Mouse (Mus musculus) forebrain, postnatal 0 days (tissue): ENCODE data around the gene Lrrc75a. TPM values are rescaled to one million over a fixed set of nuclear protein-coding genes. Genes with fewer than 3 reads are reported as not detected.
A peak's percentile ranks its signal among the peaks of the same experiment; 100 is the strongest.

Experiments
- ATAC-seq: fragments of 200-750 bp; cut with Nextera tagmentation; 2 replicates; pipeline ENCODE4 v1.8.0; 2017; ENCODE audit warnings: mild to moderate bottlenecking, moderate library complexity
- DNase-seq: peaks from one replicate; pipeline ENCODE4 v3.0.0-alpha.2; 2015
- H3K27ac ChIP-seq: fragments of 300-500 bp; sonication (generic); 2 replicates; pipeline ENCODE4 v1.5.1; 2014; ENCODE audit warnings: low read depth, mild to moderate bottlenecking, antibody characterized with exemption, low read length, moderate library complexity, mixed read lengths
- H3K27me3 ChIP-seq: fragments of 300-500 bp; sonication (generic); 2 replicates; pipeline ENCODE4 v1.6.1; 2014; ENCODE audit warnings: mild to moderate bottlenecking, low read length, mixed read lengths; ENCODE audit not compliant: insufficient read depth
- H3K36me3 ChIP-seq: fragments of 300-500 bp; sonication (generic); 2 replicates; pipeline ENCODE4 v1.6.1; 2014; ENCODE audit warnings: mild to moderate bottlenecking, moderate library complexity; ENCODE audit not compliant: insufficient read depth
- H3K4me1 ChIP-seq: fragments of 300-500 bp; sonication (generic); 2 replicates; pipeline ENCODE4 v1.6.1; 2014; ENCODE audit warnings: antibody characterized with exemption; ENCODE audit not compliant: insufficient read depth
- H3K4me2 ChIP-seq: fragments of 300-500 bp; sonication (generic); 2 replicates; pipeline ENCODE4 v1.6.1; 2014; ENCODE audit warnings: low read depth, mild to moderate bottlenecking, moderate library complexity
- H3K4me3 ChIP-seq: fragments of 300-500 bp; sonication (generic); 2 replicates; pipeline ENCODE4 v1.5.1; 2014; ENCODE audit warnings: low read depth, low read length, mixed read lengths
- H3K9ac ChIP-seq: fragments of 300-500 bp; sonication (generic); 2 replicates; pipeline ENCODE4 v1.6.1; 2014; ENCODE audit warnings: mild to moderate bottlenecking
- H3K9me3 ChIP-seq: fragments of 300-500 bp; sonication (generic); 2 replicates; pipeline ENCODE4 v1.6.1; 2016; ENCODE audit warnings: low read length
- CTCF ChIP-seq: sonication (generic); IDR thresholded peaks from 2 replicates; pipeline ENCODE4 v1.5.1; 2016; ENCODE audit warnings: antibody characterized with exemption, control low read depth, low read depth
- polyA plus RNA-seq: library from polyadenylated mRNA; unstranded; fragments of >200 nt; fragmentation: Nextera tagmentation; extraction: Ambion mirVana; gene quantifications from 2 replicates; pipeline ENCODE4 v1.2.1, GENCODE M21; 2015
- total RNA-seq: library from RNA; depleted of rRNA; stranded (reverse); fragments of >200 nt; gene quantifications from 2 replicates; pipeline ENCODE4 v1.2.3, GENCODE M21; 2014; rRNA removed

Gene Lrrc75a
- total and polyA plus RNA-seq, 2 experiments from 2014 or later: 7.1 to 13.2 TPM

GRCm38 (mm10) chr11:62554934-62555517, 93.3 kb downstream of the Lrrc75a start:
- Histone ChIP-seq H3K9ac (no peak overlapping the region), H3K4me2 (peak overlapping the region; percentile 60), H3K4me1 (peaks cover 22% of the 10 kb centered on the region), H3K27ac (no peak overlapping the region), H3K9me3 (no peaks in the 10 kb centered on the region), H3K27me3 (no peaks in the 10 kb centered on the region), H3K36me3 (peaks cover 17% of the 10 kb centered on the region; the same call in 1 of the 2 replicates), H3K4me3 (peak overlapping the region; percentile 32)
- no peak for DNase-seq
- ATAC-seq: no peak
- TF ChIP-seq CTCF: no peak

Other genes with a start within 250 kb of the Lrrc75a start
- 4.6 and 4.8 TPM in 2 replicates for gene Pigl, start 190.1 kb downstream of the Lrrc75a start, total RNA-seq
- 4.6 and 5.9 TPM in 2 replicates for gene Pigl, start 190.1 kb downstream of the Lrrc75a start, polyA plus RNA-seq
- gene Ncor1, start 190.0 kb downstream of the Lrrc75a start, total RNA-seq: 117 and 122 TPM in 2 replicates
- gene Ncor1, start 190.0 kb downstream of the Lrrc75a start, polyA plus RNA-seq: 108 and 153 TPM in 2 replicates
- 79.0 and 112 TPM in 2 replicates for gene Cenpv, start 109.3 kb downstream of the Lrrc75a start, total RNA-seq
- 50.8 and 68.0 TPM in 2 replicates for gene Cenpv, start 109.3 kb downstream of the Lrrc75a start, polyA plus RNA-seq
- 1,115 and 1,190 TPM in 2 replicates for gene Ubb, start 97.4 kb downstream of the Lrrc75a start, total RNA-seq
- gene Ubb, start 97.4 kb downstream of the Lrrc75a start, polyA plus RNA-seq: 4,663 and 5,112 TPM in 2 replicates
- 38.1 and 46.6 TPM in 2 replicates for gene Trpv2, start 74.0 kb downstream of the Lrrc75a start, total RNA-seq
- 21.6 and 26.2 TPM in 2 replicates for gene Trpv2, start 74.0 kb downstream of the Lrrc75a start, polyA plus RNA-seq
- 22.6 and 37.0 TPM in 2 replicates for gene Mmgt2, start 141 bp upstream of the Lrrc75a start, total RNA-seq
- gene Mmgt2, start 141 bp upstream of the Lrrc75a start, polyA plus RNA-seq: 22.4 and 23.3 TPM in 2 replicates
- 26.5 and 32.8 TPM in 2 replicates for gene Zfp287, start 83.4 kb upstream of the Lrrc75a start, total RNA-seq
- gene Zfp287, start 83.4 kb upstream of the Lrrc75a start, polyA plus RNA-seq: 9.9 and 14.4 TPM in 2 replicates
- not detected in 2 replicates for gene Gm10428, start 104.6 kb upstream of the Lrrc75a start, total RNA-seq
- gene Gm10428, start 104.6 kb upstream of the Lrrc75a start, polyA plus RNA-seq: not detected in 2 replicates
- 20.8 and 24.6 TPM in 2 replicates for gene Zfp286, start 140.9 kb upstream of the Lrrc75a start, total RNA-seq
- gene Zfp286, start 140.9 kb upstream of the Lrrc75a start, polyA plus RNA-seq: 17.9 and 19.1 TPM in 2 replicates
- 4.8 and 5.8 TPM in 2 replicates for gene Trim16, start 171.7 kb upstream of the Lrrc75a start, total RNA-seq
- 4.9 and 5.5 TPM in 2 replicates for gene Trim16, start 171.7 kb upstream of the Lrrc75a start, polyA plus RNA-seq
- 0.86 and 1.2 TPM in 2 replicates for gene Fbxw10, start 198.5 kb upstream of the Lrrc75a start, total RNA-seq
- 0.21 and 0.33 TPM in 2 replicates for gene Fbxw10, start 198.5 kb upstream of the Lrrc75a start, polyA plus RNA-seq
- gene Tvp23b, start 230.9 kb upstream of the Lrrc75a start, total RNA-seq: 30.7 and 30.8 TPM in 2 replicates
- gene Tvp23b, start 230.9 kb upstream of the Lrrc75a start, polyA plus RNA-seq: 31.2 and 37.1 TPM in 2 replicates